Mouse (Mus musculus) erythroblast, embryonic 14.5 days (primary cell): ENCODE data around the gene Dazap2. TPM values are rescaled to one million over a fixed set of nuclear protein-coding genes. Genes with fewer than 3 reads are reported as not detected.
"Not testable (repeated sequence)": the region's sequence is repeated elsewhere in the genome, so short reads cannot be mapped to it uniquely, and the experiment has no call there.

Experiments
- H3K27me3 ChIP-seq: 2 replicates; pipeline ENCODE4 v1.6.1; 2012; ENCODE audit warnings: inconsistent platforms; ENCODE audit not compliant: control insufficient read depth
- H3K36me3 ChIP-seq: 2 replicates; pipeline ENCODE4 v1.6.1; 2012; ENCODE audit warnings: mild to moderate bottlenecking, inconsistent platforms; ENCODE audit not compliant: control insufficient read depth
- H3K4me1 ChIP-seq: 2 replicates; pipeline ENCODE4 v1.6.1; 2012; ENCODE audit warnings: inconsistent platforms; ENCODE audit not compliant: control insufficient read depth
- H3K4me3 ChIP-seq: replicated peaks from 2 replicates; pipeline ENCODE3; 2012; ENCODE audit warnings: moderate library complexity, mild to moderate bottlenecking, inconsistent platforms
- H3K9me3 ChIP-seq: 2 replicates; pipeline ENCODE4 v1.6.1; 2012; ENCODE audit warnings: low read length, inconsistent platforms, mixed read lengths; ENCODE audit not compliant: control insufficient read depth
- GATA1 ChIP-seq: IDR thresholded peaks from 2 replicates; pipeline ENCODE4 v1.6.1; 2012; ENCODE audit warnings: low read length, inconsistent platforms, mixed read lengths
- TAL1 ChIP-seq: IDR thresholded peaks from 3 replicates; pipeline ENCODE4 v1.6.1; 2012; ENCODE audit warnings: low read length, inconsistent platforms, mixed read lengths
- polyA plus RNA-seq: library from polyadenylated mRNA; stranded (reverse); fragments of >175 nt; gene quantifications from 2 replicates; pipeline ENCODE4 v1.2.3, GENCODE M21; 2012

Gene Dazap2
- polyA plus RNA-seq, 1 experiment: 6.8 TPM

DNA sequence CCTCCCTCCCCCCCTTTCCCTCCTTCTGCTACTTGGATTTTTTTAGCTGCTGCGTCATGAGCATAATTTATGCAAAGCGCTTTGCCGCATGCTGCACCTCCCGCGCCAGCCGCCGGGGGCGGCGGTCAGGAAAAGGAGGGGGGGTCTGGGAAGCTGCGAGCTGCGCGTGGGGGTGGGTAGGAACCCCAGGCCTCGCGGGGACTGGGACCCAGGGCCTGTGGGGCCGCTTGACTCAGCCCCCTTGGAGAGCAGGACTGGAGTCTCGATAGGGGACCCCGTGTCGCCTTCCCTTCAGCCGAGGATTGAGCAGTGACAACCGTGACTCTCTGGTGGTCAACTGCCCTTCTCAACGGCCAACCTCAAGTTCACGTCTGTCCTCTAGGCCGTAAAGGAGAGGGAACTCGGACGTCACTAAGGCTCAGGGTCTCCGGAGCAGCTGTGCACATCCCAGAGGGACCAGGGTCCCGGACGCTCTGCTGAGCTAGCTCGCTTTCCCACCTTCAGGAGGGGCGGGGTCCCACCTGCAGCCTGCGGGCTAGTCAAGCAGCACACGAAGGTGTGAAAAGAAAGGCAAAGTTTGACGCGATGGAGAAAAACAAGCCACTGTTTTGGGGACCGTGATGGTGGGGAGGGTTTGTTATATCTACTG is 15.0 kb upstream of the Dazap2 start:
- peaks cover 84% of the 10 kb centered on the region for H3K27me3 ChIP-seq

DNA sequence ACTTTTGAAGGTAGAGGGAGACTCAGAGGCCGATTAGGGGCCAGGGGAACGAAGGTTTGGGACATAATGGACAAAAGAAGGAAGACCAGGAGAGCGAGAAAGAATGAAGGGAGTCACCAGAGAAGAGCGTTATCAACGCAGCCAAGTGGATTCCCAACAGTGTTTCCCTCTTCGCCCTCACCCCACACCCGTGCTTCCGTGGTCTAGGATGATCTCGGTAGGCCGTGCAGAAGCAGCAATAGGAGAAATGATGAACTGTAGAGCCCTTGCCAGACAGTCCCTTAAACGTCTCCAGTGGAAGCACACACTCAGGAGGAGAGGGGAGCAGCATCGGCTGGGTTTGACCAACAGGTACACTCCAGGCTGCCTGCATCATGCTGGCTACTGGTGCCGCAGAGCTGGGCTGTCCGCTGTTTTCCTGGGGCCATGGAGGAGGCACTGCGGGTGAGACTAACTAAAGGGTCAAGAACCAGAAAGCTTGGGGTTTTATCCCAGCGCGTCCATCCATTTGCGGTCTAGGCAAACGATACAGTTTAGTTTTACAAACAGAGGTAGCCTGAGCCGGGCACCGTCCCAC is 14.4 kb upstream of the Dazap2 start:
- H3K27me3 ChIP-seq: peaks cover 87% of the 10 kb centered on the region
- no peak overlapping the region for H3K4me3 ChIP-seq
- H3K9me3 ChIP-seq: peaks cover 4% of the 10 kb centered on the region; the same call in 1 of the 2 replicates
- H3K4me1 ChIP-seq: peaks cover 8% of the 10 kb centered on the region
- TF ChIP-seq GATA1 (no peak), TAL1 (no peak)
- no peaks in the 10 kb centered on the region for H3K36me3 ChIP-seq

More for the DNA sequence above, 15.0 kb upstream of the Dazap2 start:
- Histone ChIP-seq H3K4me3 (peak overlapping the region; percentile 15), H3K9me3 (peaks cover 4% of the 10 kb centered on the region; the same call in 1 of the 2 replicates), H3K4me1 (peaks cover 8% of the 10 kb centered on the region), H3K36me3 (no peaks in the 10 kb centered on the region)
- TF ChIP-seq TAL1 (no peak), GATA1 (no peak)

DNA sequence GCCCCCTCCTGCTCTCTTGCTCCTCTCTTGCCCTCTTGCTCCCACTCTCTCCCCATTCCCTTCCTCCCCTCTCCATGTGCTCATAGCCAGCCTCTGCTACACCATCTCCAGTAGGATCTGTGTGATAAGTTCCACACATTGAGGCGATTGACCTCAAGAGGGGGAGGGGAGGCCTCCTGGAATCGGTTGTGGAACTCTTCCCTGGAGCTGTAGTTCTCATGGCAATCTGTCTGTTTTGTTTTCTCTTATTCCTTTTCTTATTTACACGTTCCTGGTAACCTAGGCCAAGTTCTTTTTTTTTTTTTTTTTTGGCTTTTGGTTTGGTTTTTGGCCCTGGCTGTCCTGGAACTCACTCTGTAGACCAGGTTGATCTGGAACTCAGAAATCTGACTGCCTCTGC is 13.5 kb upstream of the Dazap2 start:
- no peak for TF ChIP-seq TAL1
- no peak for TF ChIP-seq GATA1
- H3K9me3 ChIP-seq: peaks cover 4% of the 10 kb centered on the region; the same call in 1 of the 2 replicates
- H3K4me3 ChIP-seq: no peak overlapping the region

DNA sequence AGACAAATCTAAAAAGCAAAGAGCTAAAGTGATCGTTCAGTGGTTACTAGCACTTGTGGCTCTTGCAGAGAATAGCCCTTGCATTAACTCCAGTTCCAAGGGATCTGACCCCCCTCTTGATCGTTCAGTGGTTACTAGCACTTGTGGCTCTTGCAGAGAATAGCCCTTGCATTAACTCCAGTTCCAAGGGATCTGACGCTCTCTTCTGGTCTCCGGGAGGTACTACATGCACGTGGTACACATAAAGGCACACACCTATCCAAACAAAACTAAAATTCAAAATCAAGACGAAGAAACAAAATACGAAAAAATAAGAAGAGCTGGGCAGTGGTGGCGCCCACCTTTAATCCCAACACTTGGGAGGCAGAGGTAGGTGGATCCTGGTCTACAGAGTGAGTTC is 8.5 kb upstream of the Dazap2 start:
- H3K4me1 ChIP-seq, H3K36me3 ChIP-seq, H3K9me3 ChIP-seq, H3K4me3 ChIP-seq: not testable (repeated sequence)
- peaks cover 36% of the 10 kb centered on the region for H3K27me3 ChIP-seq

More for the DNA sequence above, 13.5 kb upstream of the Dazap2 start:
- Histone ChIP-seq H3K27me3 (peaks cover 80% of the 10 kb centered on the region), H3K4me1 (peaks cover 8% of the 10 kb centered on the region), H3K36me3 (no peaks in the 10 kb centered on the region)

DNA sequence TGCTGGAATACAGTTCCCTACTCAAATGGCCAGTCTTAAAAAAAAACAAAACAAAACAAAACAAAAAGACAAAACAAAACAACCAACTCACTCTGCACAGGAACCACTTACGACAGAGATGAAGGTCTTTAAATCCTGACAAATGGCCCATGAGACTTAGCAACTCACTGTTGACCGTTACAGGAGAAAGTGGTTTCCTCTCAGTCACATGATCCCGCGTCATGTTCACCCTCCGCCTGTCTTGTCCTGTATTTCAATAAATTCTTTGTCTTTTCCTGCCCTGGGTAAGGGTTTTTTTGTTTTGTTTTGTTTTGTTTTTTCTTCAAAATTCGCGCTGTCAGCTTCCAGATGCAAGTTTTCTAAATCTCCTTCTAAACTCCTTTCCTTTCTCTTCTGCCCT is 3.2 kb upstream of the Dazap2 start:
- no peak for TF ChIP-seq GATA1
- no peak for TF ChIP-seq TAL1
- Histone ChIP-seq H3K4me3 (no peak overlapping the region), H3K36me3 (peaks cover 7% of the 10 kb centered on the region)

DNA sequence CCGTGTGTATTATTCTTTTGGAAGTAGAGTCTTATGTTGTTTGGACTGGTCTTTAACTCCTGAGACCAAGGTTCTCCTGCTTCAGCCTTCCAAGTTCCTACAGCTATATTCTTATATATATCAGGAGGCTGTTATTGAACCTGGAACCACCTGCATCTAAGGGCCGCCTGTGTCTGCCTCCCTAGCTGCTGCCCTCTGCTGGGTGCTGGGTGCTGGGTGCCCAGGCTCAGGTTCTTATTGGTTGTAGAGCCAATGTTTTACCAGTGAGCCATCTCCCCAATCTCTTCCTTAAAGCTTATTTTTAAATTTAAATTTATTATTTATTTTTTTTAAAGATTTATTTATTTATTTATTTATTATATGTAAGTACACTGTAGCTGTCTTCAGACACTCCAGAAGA is 2.7 kb upstream of the Dazap2 start:
- peaks cover 34% of the 10 kb centered on the region for H3K4me1 ChIP-seq
- peaks cover 12% of the 10 kb centered on the region for H3K36me3 ChIP-seq
- H3K4me3 ChIP-seq: no peak overlapping the region
- TF ChIP-seq TAL1: no peak
- no peak for TF ChIP-seq GATA1
- no peaks in the 10 kb centered on the region for H3K9me3 ChIP-seq
- peaks cover 2% of the 10 kb centered on the region; the same call in 1 of the 2 replicates for H3K27me3 ChIP-seq

More for the DNA sequence above, 3.2 kb upstream of the Dazap2 start:
- no peaks in the 10 kb centered on the region for H3K9me3 ChIP-seq
- H3K4me1 ChIP-seq: peaks cover 31% of the 10 kb centered on the region
- H3K27me3 ChIP-seq: peaks cover 2% of the 10 kb centered on the region; the same call in 1 of the 2 replicates

DNA sequence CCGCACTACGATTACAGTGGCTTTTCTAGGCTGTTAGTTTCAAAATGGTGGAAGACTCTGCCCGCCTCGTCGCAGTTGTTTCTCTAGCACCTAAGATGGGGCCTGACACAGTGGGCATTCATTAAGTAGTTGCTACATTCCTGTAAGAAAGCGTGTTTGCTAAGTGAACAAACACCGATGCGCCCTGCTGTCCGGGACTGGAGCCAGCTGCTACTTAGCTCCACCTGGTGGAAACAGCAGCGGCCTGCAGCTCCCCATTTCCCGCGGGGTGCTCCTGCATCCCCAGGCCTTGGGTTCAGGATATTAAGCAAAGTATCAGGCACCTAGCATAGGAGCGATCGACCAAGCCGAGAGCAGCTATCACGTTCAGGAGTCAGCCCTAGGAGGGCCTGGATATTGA is 1.6 kb upstream of the Dazap2 start:
- TF ChIP-seq GATA1: no peak
- TF ChIP-seq TAL1: no peak
- peaks cover 23% of the 10 kb centered on the region for H3K36me3 ChIP-seq
- peaks cover 36% of the 10 kb centered on the region for H3K4me1 ChIP-seq

DNA sequence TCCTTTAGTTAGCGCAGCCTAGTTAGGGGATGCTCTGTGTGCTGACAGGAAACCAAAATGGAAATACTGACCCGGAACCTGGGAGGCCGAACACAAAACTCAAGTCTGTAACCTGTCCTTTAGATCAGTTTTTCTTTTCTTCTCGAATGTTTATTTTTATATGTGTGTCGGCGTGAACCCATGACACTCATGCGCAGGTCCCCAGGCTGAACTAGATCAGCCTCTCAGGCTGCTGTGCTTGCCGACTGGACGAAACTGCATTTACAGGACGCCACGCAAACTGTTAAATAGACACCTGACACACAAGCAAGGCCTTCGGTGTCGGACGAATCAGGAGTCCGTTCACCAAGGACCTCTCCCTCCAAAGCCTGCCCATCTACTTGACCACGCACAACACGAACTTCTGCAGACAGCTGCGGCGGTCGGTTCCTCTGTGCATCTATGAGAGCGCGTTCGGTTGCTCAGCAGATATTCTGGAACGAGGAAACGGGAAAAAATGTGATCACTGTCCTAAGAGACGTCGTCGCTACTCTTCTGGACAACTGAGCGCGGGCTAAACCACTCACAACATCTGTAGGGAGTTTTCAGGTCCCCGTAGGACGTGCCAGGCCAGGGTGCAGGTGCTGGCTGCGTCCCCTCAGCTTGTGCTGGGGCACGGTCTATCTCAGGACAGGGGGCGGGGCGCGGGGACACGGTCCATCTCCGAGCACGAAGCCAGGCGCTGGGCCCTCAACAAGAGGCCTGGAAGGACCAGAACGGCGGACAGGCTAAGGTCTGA is 742 bp upstream of the Dazap2 start:
- peak overlapping the region; percentile 89 for H3K4me3 ChIP-seq

More for the DNA sequence above, 1.6 kb upstream of the Dazap2 start:
- H3K9me3 ChIP-seq: no peaks in the 10 kb centered on the region
- peaks cover under 1% of the 10 kb centered on the region; the same call in 1 of the 2 replicates for H3K27me3 ChIP-seq
- peak overlapping the region; percentile 89 for H3K4me3 ChIP-seq

DNA sequence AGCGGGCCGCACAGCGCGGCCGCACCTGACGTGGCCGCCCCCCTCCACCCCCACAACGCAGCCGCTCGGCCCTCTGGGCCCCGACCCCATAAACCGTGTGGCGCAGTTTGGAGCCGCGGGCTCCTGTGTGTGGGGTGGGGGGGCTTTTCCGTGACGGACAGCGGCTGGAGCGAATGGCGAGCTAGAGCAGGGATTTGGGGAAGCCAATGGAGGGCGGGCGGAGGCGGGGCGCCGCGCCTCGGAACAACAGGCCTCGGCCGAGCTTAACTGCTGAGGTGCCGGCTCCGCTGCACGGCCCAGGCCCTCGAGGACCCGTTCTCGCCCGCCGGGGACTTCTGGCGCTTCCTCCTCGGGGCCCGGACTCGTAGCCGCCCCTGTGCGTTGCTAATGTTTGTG is 674 bp downstream of the Dazap2 start:
- no peaks in the 10 kb centered on the region for H3K9me3 ChIP-seq
- H3K4me3 ChIP-seq: peak overlapping the region; percentile 89
- H3K36me3 ChIP-seq: peaks cover 46% of the 10 kb centered on the region
- no peaks in the 10 kb centered on the region for H3K27me3 ChIP-seq
- peaks cover 33% of the 10 kb centered on the region for H3K4me1 ChIP-seq
- TF ChIP-seq GATA1 (no peak), TAL1 (no peak)

More for the DNA sequence above, 742 bp upstream of the Dazap2 start:
- TF ChIP-seq TAL1: no peak
- no peak for TF ChIP-seq GATA1
- H3K9me3 ChIP-seq: no peaks in the 10 kb centered on the region
- H3K4me1 ChIP-seq: peaks cover 36% of the 10 kb centered on the region
- no peaks in the 10 kb centered on the region for H3K27me3 ChIP-seq
- peaks cover 31% of the 10 kb centered on the region for H3K36me3 ChIP-seq
